Mouse (Mus musculus) cerebellum, postnatal 36 days (tissue): Measurements from ENCODE around the gene Apom.
A peak's percentile ranks its signal among the peaks of the same experiment; 100 is the strongest.

Source experiments
- DNase-seq, 2 experiments: peaks; one replicate each; pipeline ENCODE4 v3.0.0; 2021 to 2022; ENCODE audit warnings: mixed read lengths in 2 of 2

Gene Apom

DNA sequence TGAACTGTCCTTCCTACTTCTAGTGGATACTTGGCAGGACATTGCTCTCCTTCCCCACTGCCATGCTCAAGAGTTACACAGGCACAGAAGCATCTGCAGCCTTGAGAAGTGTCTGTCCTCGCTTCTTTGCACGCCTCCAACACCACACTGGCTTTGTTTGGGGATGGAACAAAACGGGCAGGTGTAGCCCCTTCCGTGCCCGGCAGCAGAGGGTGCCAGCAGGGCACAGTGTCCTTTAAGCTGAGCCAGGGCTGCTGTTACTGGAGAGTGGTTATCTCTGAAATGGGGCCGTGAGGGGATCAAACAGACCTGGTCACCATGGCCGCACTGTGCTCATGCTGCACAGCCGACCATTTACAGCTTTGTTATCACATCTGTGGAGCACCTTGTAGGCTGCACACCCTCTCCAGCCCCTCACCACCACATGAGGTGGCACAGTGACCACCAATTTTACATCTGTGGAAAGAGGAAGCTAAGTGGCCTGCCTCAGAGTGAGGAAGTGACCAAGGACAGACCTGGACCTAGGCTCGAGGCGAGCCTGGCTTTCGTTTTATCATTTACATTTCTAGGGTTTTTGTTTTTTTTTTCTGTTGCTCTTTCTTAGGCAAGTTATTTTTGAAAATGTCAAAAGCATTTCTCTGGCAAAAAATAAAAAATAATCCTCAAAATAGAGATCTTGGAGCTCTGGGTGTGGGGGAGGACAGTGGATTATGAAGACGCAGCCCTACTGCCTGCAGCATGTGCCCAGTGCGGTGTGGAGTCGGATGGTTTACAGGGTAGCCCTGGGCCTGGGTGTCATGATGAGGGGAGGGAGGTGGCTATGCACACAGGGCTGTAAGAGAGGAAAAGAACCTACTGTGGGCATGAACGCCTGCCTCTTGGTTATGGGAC lies 37.1 kb downstream of the Apom start:
- no peak for DNase-seq

- DNase-seq = no peak
Observed at GRCm38 (mm10) chr17:35092403-35093198, 39.2 kb downstream of the Apom start.

DNA sequence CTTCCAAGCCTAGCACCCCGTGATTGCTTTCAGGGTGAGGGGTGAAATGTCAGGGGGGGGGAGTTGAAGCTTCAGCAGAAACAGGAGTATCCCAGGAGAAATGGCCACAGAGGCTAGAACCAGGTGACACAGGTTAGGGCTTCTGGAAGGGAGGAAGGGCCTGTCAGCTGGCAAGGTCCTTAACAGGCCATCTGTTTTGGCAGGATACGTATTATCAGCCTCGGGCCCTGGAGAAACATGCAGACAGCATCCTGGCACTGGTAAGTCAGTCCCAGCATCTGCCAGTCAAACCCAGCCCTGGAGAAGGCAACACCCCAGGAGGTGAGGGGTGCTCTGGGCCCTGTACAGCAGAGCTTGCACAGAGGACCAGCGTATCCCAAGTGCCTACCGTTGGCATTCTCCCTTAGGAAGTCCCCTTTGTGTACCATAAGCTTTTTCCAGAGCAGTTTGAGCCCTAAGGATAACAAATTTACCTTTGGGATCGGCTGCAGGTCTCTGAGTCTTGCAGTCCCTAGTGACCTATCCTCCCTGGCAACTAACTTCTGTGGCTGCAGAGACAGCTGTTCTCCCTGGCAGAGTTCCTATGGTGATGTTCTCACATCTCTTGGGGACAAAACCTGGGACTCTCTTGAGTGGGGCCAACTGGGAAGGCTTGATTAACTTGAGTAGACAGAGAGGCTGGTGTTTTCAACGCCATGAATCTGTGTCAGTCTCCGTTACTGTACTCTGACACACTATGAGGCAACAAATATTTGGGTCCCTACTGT lies 41.5 kb downstream of the Apom start:
- DNase-seq = peak; percentile 82 to 85

DNA sequence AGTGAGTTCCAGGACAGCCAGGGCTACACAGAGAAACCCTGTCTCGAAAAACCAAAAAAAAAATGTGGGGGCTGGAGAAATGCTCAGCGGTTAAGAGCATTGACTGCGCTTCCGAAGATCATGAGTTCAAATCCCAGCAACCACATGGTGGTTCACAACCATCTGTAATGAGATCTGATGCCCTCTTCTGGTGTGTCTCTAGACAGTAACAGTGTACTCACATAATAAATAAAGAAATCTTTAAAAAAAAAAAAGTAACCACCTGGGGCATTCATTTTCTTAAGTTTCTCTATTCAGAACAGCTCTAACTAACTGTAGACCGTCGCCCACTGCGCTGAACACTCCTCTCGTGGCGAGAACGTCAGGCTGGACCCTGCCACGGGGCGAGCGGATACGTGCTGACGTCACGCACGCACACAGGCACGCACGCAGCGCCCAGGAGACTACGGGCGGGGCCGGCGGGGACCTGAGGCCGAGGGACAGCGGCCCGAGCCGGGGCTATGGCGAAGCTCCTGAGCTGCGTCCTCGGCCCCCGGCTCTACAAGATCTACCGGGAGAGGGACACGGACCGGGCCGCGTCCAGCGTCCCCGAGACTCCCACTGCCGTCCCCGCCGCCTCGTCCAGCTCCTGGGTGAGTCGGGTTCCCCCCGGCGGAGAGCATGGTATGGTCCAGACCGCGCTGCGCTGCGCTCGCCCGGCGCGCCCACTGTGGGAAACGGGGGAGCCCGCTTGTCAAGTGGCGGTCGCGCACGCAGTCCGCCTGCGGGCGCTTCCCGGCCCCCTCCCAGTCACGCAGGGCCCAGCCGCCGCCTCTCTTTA lies 42.8 kb downstream of the Apom start, which contains the start of gene Abhd16a:
Gene Abhd16a, plus strand, starts transcription at position 439 of the 820 bp plus-strand sequence.
- DNase-seq = peak; percentile 94 to 95

GRCm38 (mm10) chr17:35088151-35088550 lies 43.7 kb downstream of the Apom start:
- DNase-seq = no peak

GRCm38 (mm10) chr17:35085208-35085865 lies 46.5 kb downstream of the Apom start, which contains the start of gene Ly6g6f:
Gene Ly6g6f, minus strand, starts transcription at chr17:35085610.
- no peak for DNase-seq

- DNase-seq = no peak
Observed at GRCm38 (mm10) chr17:35083929-35084497, 47.8 kb downstream of the Apom start.

GRCm38 (mm10) chr17:35082841-35083576 lies 48.8 kb downstream of the Apom start:
- DNase-seq = peak; percentile 72 to 75

GRCm38 (mm10) chr17:35080710-35081109 lies 51.1 kb downstream of the Apom start:
- no peak for DNase-seq

DNA sequence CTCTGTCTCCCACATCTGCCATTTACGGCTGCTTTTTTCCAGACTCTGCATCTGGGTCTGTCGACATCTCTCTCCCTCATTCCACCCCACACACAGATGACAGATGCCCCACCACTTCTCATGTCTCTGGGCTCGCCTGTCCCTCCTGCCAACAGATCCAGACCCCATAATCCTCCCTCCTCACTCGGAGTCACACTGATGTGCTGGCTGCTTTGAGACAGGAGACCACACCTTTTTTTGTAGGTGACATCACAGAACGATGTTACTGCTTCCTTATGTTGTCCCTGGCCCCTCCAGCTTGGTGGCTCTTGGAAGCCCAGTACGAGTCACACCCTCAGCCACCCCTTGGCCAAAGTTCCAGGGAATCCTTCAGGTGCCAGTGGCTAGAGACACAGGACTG lies 51.6 kb downstream of the Apom start:
- no peak for DNase-seq

DNA sequence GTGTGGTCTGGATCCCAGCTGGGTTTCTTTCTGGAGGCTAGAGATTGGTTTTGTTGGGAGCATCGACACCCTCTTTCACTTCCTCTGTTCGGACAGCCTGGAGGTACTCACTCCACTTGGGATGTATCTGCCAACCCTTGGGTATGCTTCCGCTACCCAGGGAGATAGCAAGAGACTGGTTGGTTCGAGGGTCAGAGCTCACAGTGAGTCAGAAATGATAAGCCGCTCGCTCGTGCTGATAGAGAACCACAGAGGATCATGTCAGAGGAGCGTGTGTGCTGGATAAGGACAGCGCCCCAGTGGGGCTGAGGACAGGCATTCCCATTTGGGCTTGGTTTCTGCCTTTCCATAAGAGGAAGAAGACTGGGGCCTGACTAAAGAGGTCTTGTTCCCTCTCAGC lies 52.1 kb downstream of the Apom start:
- no peak for DNase-seq
